Mouse (Mus musculus) erythroblast, embryonic 14.5 days (primary cell): ENCODE results near the gene Pou2f3.

ENCODE experiments used
- GATA1 ChIP-seq: IDR thresholded peaks from 2 replicates; pipeline ENCODE4 v1.6.1; 2012; ENCODE audit warnings: low read length, inconsistent platforms, mixed read lengths
- TAL1 ChIP-seq: IDR thresholded peaks from 3 replicates; pipeline ENCODE4 v1.6.1; 2012; ENCODE audit warnings: low read length, inconsistent platforms, mixed read lengths

DNA sequence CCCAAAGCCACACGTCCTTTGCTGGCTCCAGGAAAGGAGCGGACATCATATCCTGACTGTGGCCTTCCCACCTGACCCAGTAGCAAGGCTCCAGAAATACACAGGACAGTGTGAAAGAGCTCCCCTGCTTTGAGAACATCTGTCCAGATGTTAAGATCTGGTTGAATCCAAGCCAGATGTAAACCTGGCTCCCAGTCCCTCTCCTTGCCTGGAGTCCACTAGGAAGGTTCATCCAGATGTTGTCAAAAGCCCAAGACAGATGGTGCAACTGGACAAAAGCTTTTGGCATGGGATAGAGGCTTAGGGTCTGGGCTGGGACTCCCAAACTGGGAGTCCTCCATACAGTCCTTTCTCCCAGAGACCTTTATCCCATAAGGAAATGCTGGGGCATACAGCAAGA lies 18.6 kb upstream of the Pou2f3 start:
- TF ChIP-seq TAL1: no peak
- no peak for TF ChIP-seq GATA1
